23 mouse cellular contexts compared by ENCODE assay signal in genomic region chr10:105381202-105381601, GRCm38 (mm10).
DNase-seq lines count a peak whose midpoint lies in the region; ATAC-seq lines count a peak whose summit lies in the region.
"Had no signal": no experiment of that assay in that cellular context is flagged by ENCODE, and none has a peak within 500 bp of the region (broad histone marks: within the 10 kb centered on the region; RNA-seq: fewer than 3 reads in every experiment).

No protein-coding gene starts in this region.

- WGBS in midbrain, embryonic 11.5 days, result 48% methylated on average over 5 of the region's 5 CpGs
- WGBS in midbrain, embryonic 16.5 days, result 28% methylated on average over 5 of the region's 5 CpGs
- WGBS in forebrain, embryonic 11.5 days, result 20% methylated on average over 5 of the region's 5 CpGs
- 30% methylated on average over 5 of the region's 5 CpGs for WGBS in midbrain, embryonic 14.5 days

- H3K4me2 ChIP-seq in midbrain, embryonic 11.5 days, result no peak overlapping the region
- H3K4me2 ChIP-seq in midbrain, embryonic 16.5 days (ENCODE audit: low read length), result no peak overlapping the region
- no peak overlapping the region for H3K4me2 ChIP-seq in forebrain, embryonic 11.5 days (ENCODE audit: low read depth, low read length, severe bottlenecking)
- H3K4me2 ChIP-seq in midbrain, embryonic 14.5 days (ENCODE audit: low read length), result no peak overlapping the region
- H3K4me2 ChIP-seq: embryonic facial prominence, embryonic 12.5 days; hindbrain, embryonic 14.5 days; kidney, embryonic 15.5 days; limb, embryonic 13.5 days; liver, embryonic 13.5 days; lung, embryonic 14.5 days had no signal

- no peaks in the 10 kb centered on the region for H3K27me3 ChIP-seq in midbrain, embryonic 11.5 days (ENCODE audit: control insufficient read depth, insufficient read depth, low read length)
- H3K27me3 ChIP-seq in midbrain, embryonic 16.5 days (ENCODE audit: control insufficient read depth, insufficient read depth, low read depth, low read length), result no peaks in the 10 kb centered on the region
- peaks cover 24% of the 10 kb centered on the region for H3K27me3 ChIP-seq in forebrain, embryonic 11.5 days (ENCODE audit: control insufficient read depth, insufficient read depth, low read length)
- H3K27me3 ChIP-seq in midbrain, embryonic 14.5 days (ENCODE audit: control insufficient read depth, insufficient read depth, low read length), result no peaks in the 10 kb centered on the region
- H3K27me3 ChIP-seq: embryonic facial prominence, embryonic 12.5 days; kidney, embryonic 15.5 days; limb, embryonic 13.5 days; liver, embryonic 13.5 days had no signal

- peak; percentile 29 for DNase-seq in embryo, embryonic 11 days
- DNase-seq in embryo, embryonic 9.5 days (ENCODE audit: extremely low spot score), result no peak
- DNase-seq in midbrain, embryonic 11.5 days (ENCODE audit: low spot score, missing footprints), result no peak
- DNase-seq in forebrain, embryonic 11.5 days (ENCODE audit: low spot score), result peak; percentile 69
- DNase-seq in midbrain, embryonic 14.5 days, result peak; percentile 49
- DNase-seq in cerebellum, postnatal 10 days, result no peak
- no peak for DNase-seq in frontal cortex, postnatal 36 days (ENCODE audit: low spot score in 2 of 2)
- DNase-seq: adrenal gland, postnatal 10 days; cerebellum, postnatal 14 days; gastrocnemius, postnatal 36 days; liver, embryonic 13.5 days; lung, embryonic 14.5 days; lung, postnatal 4 days; spleen, adult 18-20 months; thymus, adult 18-20 months had no signal

- ATAC-seq in midbrain, embryonic 11.5 days (ENCODE audit: low FRiP score), result peak; percentile 55; the same call in 1 of the 2 replicates
- ATAC-seq in midbrain, embryonic 16.5 days, result no peak
- ATAC-seq in forebrain, embryonic 11.5 days (replicated peaks; ENCODE audit: low FRiP score), result peak; percentile 93
- ATAC-seq in midbrain, embryonic 14.5 days (ENCODE audit: low FRiP score, low TSS enrichment), result no peak
- ATAC-seq: activated CD4-positive, CD25-positive, alpha-beta regulatory T cell, adult 4 months; CD4-positive, CD25-positive, alpha-beta regulatory T cell, adult 4 months; intestine, embryonic 16.5 days had no signal

- no peak overlapping the region for H3K4me3 ChIP-seq in midbrain, embryonic 11.5 days (ENCODE audit: low read depth, low read length)
- no peak overlapping the region for H3K4me3 ChIP-seq in midbrain, embryonic 16.5 days (ENCODE audit: low read depth, low read length)
- no peak overlapping the region for H3K4me3 ChIP-seq in forebrain, embryonic 11.5 days (ENCODE audit: low read depth, low read length)
- H3K4me3 ChIP-seq in midbrain, embryonic 14.5 days (replicated peaks; ENCODE audit: low read depth, low read length), result no peak overlapping the region
- H3K4me3 ChIP-seq: embryonic facial prominence, embryonic 12.5 days; kidney, embryonic 15.5 days; limb, embryonic 13.5 days; liver, embryonic 13.5 days had no signal

- no peak overlapping the region for H3K27ac ChIP-seq in midbrain, embryonic 11.5 days (ENCODE audit: low read depth, low read length)
- no peak overlapping the region for H3K27ac ChIP-seq in midbrain, embryonic 16.5 days (ENCODE audit: low read length)
- H3K27ac ChIP-seq in forebrain, embryonic 11.5 days (ENCODE audit: low read depth, low read length), result no peak overlapping the region
- no peak overlapping the region for H3K27ac ChIP-seq in midbrain, embryonic 14.5 days (replicated peaks; ENCODE audit: low read depth, low read length)
- H3K27ac ChIP-seq: embryonic facial prominence, embryonic 12.5 days; hindbrain, embryonic 14.5 days; kidney, embryonic 15.5 days; limb, embryonic 13.5 days; liver, embryonic 13.5 days had no signal

- H3K4me1 ChIP-seq in midbrain, embryonic 11.5 days (ENCODE audit: control insufficient read depth, insufficient read depth, low read length), result peaks cover 2% of the 10 kb centered on the region; the same call in 1 of the 2 replicates
- no peaks in the 10 kb centered on the region for H3K4me1 ChIP-seq in midbrain, embryonic 16.5 days (ENCODE audit: control insufficient read depth, insufficient read depth, low read length)
- H3K4me1 ChIP-seq in forebrain, embryonic 11.5 days (replicated peaks; ENCODE audit: control insufficient read depth, insufficient read depth, low read length), result peaks cover 5% of the 10 kb centered on the region; the same call in 1 of the 2 replicates
- H3K4me1 ChIP-seq in midbrain, embryonic 14.5 days (ENCODE audit: control insufficient read depth, insufficient read depth, low read length), result peaks cover 9% of the 10 kb centered on the region; the same call in 1 of the 2 replicates
- H3K4me1 ChIP-seq: liver, embryonic 13.5 days had no signal

- H3K9me3 ChIP-seq in midbrain, embryonic 11.5 days (ENCODE audit: control insufficient read depth, low read length), result no peaks in the 10 kb centered on the region
- H3K9me3 ChIP-seq in midbrain, embryonic 16.5 days (replicated peaks; ENCODE audit: control insufficient read depth, low read length, poor library complexity, severe bottlenecking), result no peaks in the 10 kb centered on the region
- no peaks in the 10 kb centered on the region for H3K9me3 ChIP-seq in forebrain, embryonic 11.5 days (ENCODE audit: control insufficient read depth, low read length)
- H3K9me3 ChIP-seq in midbrain, embryonic 14.5 days (ENCODE audit: control insufficient read depth, low read length), result no peaks in the 10 kb centered on the region
- H3K9me3 ChIP-seq: embryonic facial prominence, embryonic 12.5 days; kidney, embryonic 15.5 days; limb, embryonic 13.5 days; liver, embryonic 13.5 days had no signal

- H3K36me3 ChIP-seq in midbrain, embryonic 11.5 days (ENCODE audit: control insufficient read depth, insufficient read depth, low read length), result no peaks in the 10 kb centered on the region
- H3K36me3 ChIP-seq in midbrain, embryonic 16.5 days (ENCODE audit: control insufficient read depth, insufficient read depth, low read length), result no peaks in the 10 kb centered on the region
- H3K36me3 ChIP-seq in forebrain, embryonic 11.5 days (ENCODE audit: control insufficient read depth, insufficient read depth, low read length), result no peaks in the 10 kb centered on the region
- H3K36me3 ChIP-seq in midbrain, embryonic 14.5 days (ENCODE audit: control insufficient read depth, insufficient read depth, low read length), result no peaks in the 10 kb centered on the region
- H3K36me3 ChIP-seq: embryonic facial prominence, embryonic 12.5 days; kidney, embryonic 15.5 days; limb, embryonic 13.5 days; liver, embryonic 13.5 days had no signal

- H3K9ac ChIP-seq in midbrain, embryonic 11.5 days (ENCODE audit: low read length), result no peak overlapping the region
- H3K9ac ChIP-seq in midbrain, embryonic 16.5 days (ENCODE audit: low read depth, low read length), result no peak overlapping the region
- H3K9ac ChIP-seq in forebrain, embryonic 11.5 days (ENCODE audit: low read length), result no peak overlapping the region
- no peak overlapping the region for H3K9ac ChIP-seq in midbrain, embryonic 14.5 days (replicated peaks; ENCODE audit: low read length)
- H3K9ac ChIP-seq: embryonic facial prominence, embryonic 12.5 days; hindbrain, embryonic 14.5 days; kidney, embryonic 15.5 days; limb, embryonic 13.5 days; liver, embryonic 13.5 days; lung, embryonic 14.5 days had no signal

Comparison
In these comparisons a context has a peak if more than half of its experiments do, and no peak if none do; other contexts are left out.
1. DNase-seq: peak in embryo, embryonic 11 days (single experiment), forebrain, embryonic 11.5 days (single experiment) and midbrain, embryonic 14.5 days (single experiment); none in embryo, embryonic 9.5 days (single experiment), midbrain, embryonic 11.5 days (single experiment), cerebellum, postnatal 10 days (0 of 2) and frontal cortex, postnatal 36 days (0 of 2).
2. ATAC-seq: peak in midbrain, embryonic 11.5 days (single experiment) and forebrain, embryonic 11.5 days (single experiment); none in midbrain, embryonic 16.5 days (single experiment) and midbrain, embryonic 14.5 days (single experiment).